Mouse (Mus musculus) embryonic fibroblast, embryonic 13.5 days (primary cell): ENCODE data around the gene Mipep.

ENCODE experiments used
- CTCF ChIP-seq: IDR thresholded peaks from 2 replicates; pipeline ENCODE4 v1.5.1; 2011; ENCODE audit warnings: mild to moderate bottlenecking, control low read depth, low read length, moderate library complexity, borderline replicate concordance; ENCODE audit not compliant: insufficient read depth
- POLR2A ChIP-seq: IDR thresholded peaks from 2 replicates; pipeline ENCODE4 v1.6.1; 2011; ENCODE audit warnings: low read depth, mild to moderate bottlenecking, control low read depth, low read length, moderate library complexity

DNA sequence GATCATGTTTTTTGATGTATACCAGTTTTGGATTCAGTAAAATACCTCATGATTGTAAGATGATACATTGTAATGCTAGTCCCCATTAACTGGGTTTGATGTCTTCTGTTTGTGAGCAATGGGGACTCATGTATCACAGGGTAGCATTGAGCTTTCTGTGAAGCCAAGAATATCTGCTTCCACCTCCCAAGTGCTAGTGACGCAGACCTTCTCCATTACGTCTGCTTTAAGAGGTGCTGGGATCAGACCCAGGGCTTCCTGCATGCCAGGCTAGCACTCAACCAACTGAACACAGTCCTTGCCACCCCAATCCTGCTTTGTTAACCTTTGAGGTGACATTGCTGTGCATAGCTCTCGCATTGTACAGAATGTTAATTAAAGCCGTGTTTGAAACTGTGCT lies 14.3 kb downstream of the Mipep start:
- TF ChIP-seq POLR2A (no peak), CTCF (no peak)
